Mouse (Mus musculus): ENCODE measurements around the gene Chst11.

DNA sequence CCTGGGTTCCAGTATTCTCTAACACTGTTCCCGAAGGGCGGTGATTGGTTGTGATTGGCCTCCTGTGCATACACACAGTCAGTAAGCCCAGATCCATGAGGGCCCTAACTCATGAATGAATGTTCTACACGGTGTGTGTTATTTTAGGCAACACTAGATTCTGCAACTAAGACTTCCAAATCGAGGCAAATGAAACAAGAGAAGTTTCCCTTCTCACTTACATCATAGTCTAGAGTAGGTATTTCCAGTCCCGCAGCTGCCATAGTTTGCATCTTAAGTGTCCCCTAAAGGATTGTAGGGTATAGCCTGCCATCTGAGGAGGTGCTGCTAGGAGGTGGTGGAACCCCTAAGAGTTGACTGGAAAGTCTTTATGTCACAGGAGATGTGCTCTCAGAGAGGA is 40.9 kb downstream of the Chst11 start:
- no peak for TF ChIP-seq CTCF (IDR thresholded peaks at IDR 0.05; ENCODE audit: low read depth, low read length)
- no peak for TF ChIP-seq EP300 (IDR thresholded peaks at IDR 0.05; ENCODE audit: insufficient read depth, low read depth, low read length)

Measured in ES-Bruce4 (cell line).